Mouse (Mus musculus) megakaryocyte, embryonic 14.5 days (primary cell): ENCODE results near the gene Epo. TPM values are rescaled to one million over a fixed set of nuclear protein-coding genes. Genes with fewer than 3 reads are reported as not detected.
A peak's percentile ranks its signal among the peaks of the same experiment; 100 is the strongest.

Source experiments
- H3K27me3 ChIP-seq: replicated peaks from 2 replicates; pipeline ENCODE3; 2012; ENCODE audit warnings: inconsistent platforms
- H3K36me3 ChIP-seq: replicated peaks from 2 replicates; pipeline ENCODE3; 2012; ENCODE audit warnings: low read length, inconsistent platforms, mixed read lengths
- H3K4me1 ChIP-seq: 2 replicates; pipeline ENCODE4 v1.6.1; 2012; ENCODE audit warnings: inconsistent platforms
- H3K4me3 ChIP-seq: replicated peaks from 2 replicates; pipeline ENCODE3; 2012; ENCODE audit warnings: moderate library complexity, mild to moderate bottlenecking, inconsistent platforms
- H3K9me3 ChIP-seq: 2 replicates; pipeline ENCODE4 v1.6.1; 2012; ENCODE audit warnings: inconsistent platforms
- FLI1 ChIP-seq: IDR thresholded peaks from 2 replicates; pipeline ENCODE4 v1.6.1; 2012; ENCODE audit warnings: low read length, inconsistent platforms, mixed read lengths
- GATA1 ChIP-seq: IDR thresholded peaks from 3 replicates; pipeline ENCODE4 v1.6.1; 2012; ENCODE audit warnings: mixed read lengths, low read length, inconsistent platforms, borderline replicate concordance
- polyA plus RNA-seq: library from polyadenylated mRNA; stranded (reverse); fragments of >175 nt; gene quantifications from 2 replicates; pipeline ENCODE4 v1.2.3, GENCODE M21; 2012; ENCODE audit warnings: low replicate concordance; ENCODE audit not compliant: insufficient read depth

Gene Epo
- polyA plus RNA-seq, 1 experiment: not detected

- no peaks in the 10 kb centered on the region for H3K36me3 ChIP-seq
- TF ChIP-seq GATA1 (no peak), FLI1 (no peak)
- no peak overlapping the region for H3K4me3 ChIP-seq
- H3K9me3 ChIP-seq: no peaks in the 10 kb centered on the region
- H3K27me3 ChIP-seq: peaks cover 28% of the 10 kb centered on the region
- peaks cover 3% of the 10 kb centered on the region; the same call in 1 of the 2 replicates for H3K4me1 ChIP-seq
Measured at GRCm38 (mm10) chr5:137541768-137542540, 8.9 kb upstream of the Epo start.

DNA sequence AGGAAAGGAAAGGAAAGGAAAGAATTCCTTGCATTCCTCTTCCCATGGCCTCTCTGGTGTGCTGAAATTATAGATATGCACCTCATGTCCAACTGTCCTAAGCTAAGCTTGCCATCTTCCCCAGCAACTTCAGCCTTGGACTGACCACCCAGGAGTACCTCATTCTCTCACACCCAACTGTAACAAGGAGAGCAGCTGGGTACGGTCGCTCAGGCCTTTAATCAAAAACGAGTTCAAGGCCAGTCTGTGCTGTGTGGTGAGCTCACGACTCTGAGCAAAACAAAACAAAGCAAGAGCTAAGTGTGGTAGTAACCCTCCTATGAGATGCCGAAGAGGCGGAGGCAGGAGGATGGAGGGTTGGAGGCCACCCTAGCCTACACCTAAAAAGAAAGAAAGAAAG, 7.9 kb upstream of the Epo start:
- no peak for TF ChIP-seq GATA1
- TF ChIP-seq FLI1: no peak
- Histone ChIP-seq H3K36me3 (no peaks in the 10 kb centered on the region), H3K27me3 (peaks cover 34% of the 10 kb centered on the region), H3K4me1 (peaks cover 3% of the 10 kb centered on the region; the same call in 1 of the 2 replicates), H3K9me3 (peaks cover 7% of the 10 kb centered on the region), H3K4me3 (no peak overlapping the region)

GRCm38 (mm10) chr5:137539291-137539801, 6.3 kb upstream of the Epo start:
- peaks cover 7% of the 10 kb centered on the region for H3K9me3 ChIP-seq

GRCm38 (mm10) chr5:137537461-137537860, 4.4 kb upstream of the Epo start:
- no peaks in the 10 kb centered on the region for H3K36me3 ChIP-seq
- TF ChIP-seq GATA1: no peak
- TF ChIP-seq FLI1: no peak
- H3K27me3 ChIP-seq: peaks cover 22% of the 10 kb centered on the region
- H3K4me3 ChIP-seq: no peak overlapping the region
- H3K4me1 ChIP-seq: peaks cover 22% of the 10 kb centered on the region
- peaks cover 7% of the 10 kb centered on the region for H3K9me3 ChIP-seq

More at GRCm38 (mm10) chr5:137539291-137539801, 6.3 kb upstream of the Epo start:
- peaks cover 14% of the 10 kb centered on the region; the same call in 1 of the 2 replicates for H3K4me1 ChIP-seq
- H3K4me3 ChIP-seq: no peak overlapping the region
- H3K27me3 ChIP-seq: peaks cover 22% of the 10 kb centered on the region
- no peak for TF ChIP-seq FLI1
- TF ChIP-seq GATA1: no peak
- H3K36me3 ChIP-seq: no peaks in the 10 kb centered on the region

- Histone ChIP-seq H3K4me3 (no peak overlapping the region), H3K9me3 (peaks cover 7% of the 10 kb centered on the region), H3K27me3 (peaks cover 15% of the 10 kb centered on the region), H3K36me3 (peaks cover 4% of the 10 kb centered on the region), H3K4me1 (peaks cover 29% of the 10 kb centered on the region)
- TF ChIP-seq FLI1 (no peak), GATA1 (no peak)
Measured at GRCm38 (mm10) chr5:137535318-137535717, 2.3 kb upstream of the Epo start.

GRCm38 (mm10) chr5:137534762-137535161, 1.7 kb upstream of the Epo start:
- TF ChIP-seq GATA1: no peak
- no peak for TF ChIP-seq FLI1
- peaks cover 15% of the 10 kb centered on the region for H3K27me3 ChIP-seq
- peaks cover 35% of the 10 kb centered on the region for H3K4me1 ChIP-seq
- H3K36me3 ChIP-seq: peaks cover 10% of the 10 kb centered on the region
- H3K4me3 ChIP-seq: peak overlapping the region; percentile 11
- H3K9me3 ChIP-seq: peaks cover 7% of the 10 kb centered on the region

GRCm38 (mm10) chr5:137532808-137533116, 280 bp downstream of the Epo start:
- H3K27me3 ChIP-seq: peaks cover 8% of the 10 kb centered on the region
- peak overlapping the region; percentile 99 for H3K4me3 ChIP-seq
- H3K9me3 ChIP-seq: peaks cover 7% of the 10 kb centered on the region
- TF ChIP-seq FLI1 (no peak), GATA1 (no peak)
- peaks cover 53% of the 10 kb centered on the region for H3K4me1 ChIP-seq
- peaks cover 30% of the 10 kb centered on the region for H3K36me3 ChIP-seq

DNA sequence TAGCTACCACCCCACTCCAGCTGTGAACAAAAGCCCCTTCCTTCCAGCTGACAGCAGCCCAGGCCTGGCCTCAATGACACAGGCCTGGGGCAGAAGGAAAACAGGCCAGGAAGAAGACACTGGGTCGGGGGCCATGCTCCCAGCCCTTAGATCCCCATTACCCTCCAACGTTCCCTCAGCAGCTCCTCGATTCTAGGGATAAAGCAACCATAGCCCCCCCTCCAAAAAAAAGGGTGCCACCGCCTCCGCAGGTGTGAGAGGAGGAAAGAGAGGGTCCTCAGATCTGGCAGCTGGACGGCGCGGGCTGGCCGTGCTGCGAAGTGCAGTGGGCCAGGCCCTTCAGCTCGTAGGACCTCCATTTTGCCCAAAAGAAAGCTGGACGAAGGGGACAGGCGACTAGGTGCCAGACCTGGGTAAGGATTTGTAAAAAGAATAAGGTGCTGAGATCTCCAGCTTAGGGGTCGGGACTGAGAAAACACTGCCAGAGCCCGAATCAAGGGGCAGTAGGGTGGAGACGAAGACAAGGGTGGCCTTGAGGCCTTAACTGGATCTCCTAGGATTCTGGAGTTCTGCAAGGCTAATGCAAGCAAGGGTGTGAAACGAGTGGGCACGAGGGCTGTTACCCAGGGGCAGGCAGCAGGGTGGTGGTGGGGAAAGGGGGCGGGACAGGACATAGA, 773 bp downstream of the Epo start:
- TF ChIP-seq FLI1 (no peak), GATA1 (no peak)
- Histone ChIP-seq H3K9me3 (peaks cover 7% of the 10 kb centered on the region), H3K36me3 (peaks cover 35% of the 10 kb centered on the region), H3K27me3 (peaks cover 7% of the 10 kb centered on the region), H3K4me3 (peak overlapping the region; percentile 99), H3K4me1 (peaks cover 54% of the 10 kb centered on the region)

DNA sequence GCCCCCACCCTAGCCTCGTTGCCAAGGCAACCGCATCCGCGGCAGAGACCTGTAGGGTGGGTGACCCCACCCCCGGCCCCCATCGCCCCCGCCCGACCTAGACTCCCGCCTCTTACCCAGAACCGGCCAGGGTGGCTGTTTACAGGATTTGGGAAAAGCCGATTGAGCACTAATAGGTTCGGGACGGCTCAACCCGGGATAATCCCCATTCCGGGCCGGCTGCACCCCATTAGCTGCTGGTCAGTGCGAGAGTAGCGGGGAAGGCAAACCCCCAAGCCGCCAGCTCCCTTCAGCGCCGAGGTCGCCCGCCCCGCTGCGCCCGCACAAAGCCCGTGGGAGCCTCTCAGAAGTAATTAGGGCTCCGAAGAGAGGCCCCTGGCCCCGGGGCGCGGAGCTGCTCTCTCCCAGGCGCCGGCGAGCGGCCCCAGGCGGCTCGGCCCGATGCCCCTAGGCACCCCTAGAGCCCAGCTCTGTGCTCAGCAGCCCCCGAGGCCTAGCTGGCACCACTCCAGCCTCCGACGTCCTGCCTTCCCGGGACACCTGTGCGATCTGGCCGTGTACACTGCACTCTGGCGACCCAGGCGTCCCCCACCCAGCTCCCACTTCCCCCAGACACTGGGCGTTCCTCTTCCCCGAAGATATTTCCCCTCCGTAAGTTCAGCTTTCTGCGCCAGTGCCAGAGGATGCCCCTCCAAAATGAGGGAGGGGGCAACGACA, 1.5 kb downstream of the Epo start:
- Histone ChIP-seq H3K4me3 (peak overlapping the region; percentile 99), H3K27me3 (peaks cover 3% of the 10 kb centered on the region), H3K9me3 (peaks cover 4% of the 10 kb centered on the region), H3K4me1 (peaks cover 54% of the 10 kb centered on the region), H3K36me3 (peaks cover 41% of the 10 kb centered on the region)
- no peak for TF ChIP-seq FLI1
- no peak for TF ChIP-seq GATA1
